Mouse (Mus musculus): ENCODE measurements around the gene Cops7a.

DNA sequence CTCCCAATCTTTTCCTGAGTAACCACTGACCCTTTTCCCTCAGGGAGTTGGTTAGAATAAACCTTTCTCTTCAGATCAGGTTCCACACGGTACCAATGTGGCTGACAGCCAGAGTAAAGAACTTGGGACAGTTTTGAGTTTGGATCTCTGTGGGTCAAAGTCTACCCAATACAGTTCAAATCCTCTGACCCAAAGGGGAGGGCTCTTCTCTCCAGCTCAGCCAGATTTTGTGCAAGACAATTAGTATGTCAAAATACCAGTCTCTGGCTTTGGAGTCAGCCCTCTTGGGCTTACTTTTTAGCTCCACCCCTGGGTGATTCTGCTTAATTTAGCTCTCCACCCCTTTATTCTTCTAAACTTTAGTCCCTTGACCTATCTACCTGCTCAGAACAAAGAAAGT, 35.1 kb downstream of the Cops7a start:
- TF ChIP-seq CTCF (IDR thresholded peaks at IDR 0.05; ENCODE audit: low read depth, low read length) (no peak), POLR2A (IDR thresholded peaks at IDR 0.05; ENCODE audit: insufficient read depth, low read length) (no peak)

All from ES-Bruce4 (cell line).